Mouse (Mus musculus): ENCODE data around the gene Tmem144. TPM values are rescaled to one million over a fixed set of nuclear protein-coding genes. Genes with fewer than 3 reads are reported as not detected.
A peak's percentile ranks its signal among the peaks of the same experiment; 100 is the strongest.

Tmem144 gene
- polyA plus RNA-seq, 1 experiment from 2014 or later: 1.6 TPM

GRCm38 (mm10) chr3:79852108-79852507 is 465 bp downstream of the Tmem144 start:
- no peak for ATAC-seq (replicated peaks)
- H3K9ac ChIP-seq (replicated peaks): no peak overlapping the region

GRCm38 (mm10) chr3:79850656-79851055 is 1.9 kb downstream of the Tmem144 start:
- Histone ChIP-seq H3K9ac (replicated peaks) (no peak overlapping the region), H3K36me3 (no peaks in the 10 kb centered on the region), H3K4me3 (no peak overlapping the region), H3K9me3 (no peaks in the 10 kb centered on the region), H3K27ac (replicated peaks) (no peak overlapping the region), H3K4me1 (no peaks in the 10 kb centered on the region), H3K27me3 (no peaks in the 10 kb centered on the region), H3K4me2 (replicated peaks) (no peak overlapping the region)
- ATAC-seq (replicated peaks): no peak
- WGBS: 40% methylated on average over 6 of the region's 6 CpGs

More at GRCm38 (mm10) chr3:79852108-79852507, 465 bp downstream of the Tmem144 start:
- no peaks in the 10 kb centered on the region for H3K36me3 ChIP-seq
- H3K4me2 ChIP-seq (replicated peaks): no peak overlapping the region
- H3K4me1 ChIP-seq: no peaks in the 10 kb centered on the region
- 78% methylated on average over 3 of the region's 3 CpGs for WGBS
- no peaks in the 10 kb centered on the region for H3K27me3 ChIP-seq
- H3K9me3 ChIP-seq: no peaks in the 10 kb centered on the region
- H3K4me3 ChIP-seq: no peak overlapping the region
- no peak overlapping the region for H3K27ac ChIP-seq (replicated peaks)

GRCm38 (mm10) chr3:79849621-79850020 is 3.0 kb downstream of the Tmem144 start:
- no peak for ATAC-seq (replicated peaks)
- WGBS: 82% methylated on average over 2 of the region's 2 CpGs
- Histone ChIP-seq H3K36me3 (no peaks in the 10 kb centered on the region), H3K4me2 (replicated peaks) (no peak overlapping the region), H3K9me3 (no peaks in the 10 kb centered on the region), H3K4me3 (no peak overlapping the region), H3K27me3 (no peaks in the 10 kb centered on the region), H3K27ac (replicated peaks) (no peak overlapping the region), H3K4me1 (no peaks in the 10 kb centered on the region), H3K9ac (replicated peaks) (no peak overlapping the region)

GRCm38 (mm10) chr3:79848841-79849240 is 3.7 kb downstream of the Tmem144 start:
- no peak overlapping the region for H3K4me2 ChIP-seq (replicated peaks)
- no peak overlapping the region for H3K4me3 ChIP-seq
- H3K9me3 ChIP-seq: no peaks in the 10 kb centered on the region
- ATAC-seq (replicated peaks): no peak
- 33% methylated on average over 4 of the region's 4 CpGs for WGBS
- no peaks in the 10 kb centered on the region for H3K27me3 ChIP-seq
- H3K36me3 ChIP-seq: no peaks in the 10 kb centered on the region
- no peak overlapping the region for H3K9ac ChIP-seq (replicated peaks)
- H3K27ac ChIP-seq (replicated peaks): no peak overlapping the region
- no peaks in the 10 kb centered on the region for H3K4me1 ChIP-seq

GRCm38 (mm10) chr3:79846633-79847032 is 5.9 kb downstream of the Tmem144 start:
- no peak for ATAC-seq (replicated peaks)
- H3K36me3 ChIP-seq: no peaks in the 10 kb centered on the region
- no peak overlapping the region for H3K4me3 ChIP-seq
- no peaks in the 10 kb centered on the region for H3K9me3 ChIP-seq
- no peaks in the 10 kb centered on the region for H3K27me3 ChIP-seq
- no peak overlapping the region for H3K9ac ChIP-seq (replicated peaks)
- H3K4me1 ChIP-seq: peaks cover 6% of the 10 kb centered on the region; the same call in 1 of the 2 replicates
- WGBS: 85% methylated on average over 5 of the region's 5 CpGs
- no peak overlapping the region for H3K4me2 ChIP-seq (replicated peaks)
- no peak overlapping the region for H3K27ac ChIP-seq (replicated peaks)

- H3K9ac ChIP-seq (replicated peaks): no peak overlapping the region
- H3K36me3 ChIP-seq: no peaks in the 10 kb centered on the region
- H3K9me3 ChIP-seq: no peaks in the 10 kb centered on the region
- H3K27ac ChIP-seq (replicated peaks): no peak overlapping the region
- H3K4me1 ChIP-seq: peaks cover 11% of the 10 kb centered on the region; the same call in 1 of the 2 replicates
- no peak overlapping the region for H3K4me2 ChIP-seq (replicated peaks)
- no peak for ATAC-seq (replicated peaks)
- 93% methylated on average over 9 of the region's 9 CpGs for WGBS
- H3K27me3 ChIP-seq: no peaks in the 10 kb centered on the region
- H3K4me3 ChIP-seq: no peak overlapping the region
These were observed 8.6 kb downstream of the Tmem144 start for GRCm38 (mm10) chr3:79843999-79844398.

GRCm38 (mm10) chr3:79842616-79843016 is 10.0 kb downstream of the Tmem144 start:
- Histone ChIP-seq H3K4me3 (peak overlapping the region; percentile 48), H3K9me3 (no peaks in the 10 kb centered on the region), H3K9ac (replicated peaks) (0 out of 2 replicates have a peak overlapping the region, but pooled peaks have one; percentile 39), H3K4me2 (replicated peaks) (peak overlapping the region; percentile 60), H3K27ac (replicated peaks) (no peak overlapping the region), H3K4me1 (peaks cover 11% of the 10 kb centered on the region; the same call in 1 of the 2 replicates), H3K36me3 (no peaks in the 10 kb centered on the region), H3K27me3 (no peaks in the 10 kb centered on the region)
- 2% methylated on average over 19 of the region's 19 CpGs for WGBS
- ATAC-seq (replicated peaks): peak; percentile 91

GRCm38 (mm10) chr3:79842165-79842564 is 10.4 kb downstream of the Tmem144 start:
- no peak overlapping the region for H3K9ac ChIP-seq (replicated peaks)
- no peaks in the 10 kb centered on the region for H3K36me3 ChIP-seq
- H3K9me3 ChIP-seq: no peaks in the 10 kb centered on the region
- no peaks in the 10 kb centered on the region for H3K27me3 ChIP-seq
- no peak overlapping the region for H3K27ac ChIP-seq (replicated peaks)
- H3K4me1 ChIP-seq: peaks cover 11% of the 10 kb centered on the region; the same call in 1 of the 2 replicates
- H3K4me3 ChIP-seq: peak overlapping the region; percentile 48
- H3K4me2 ChIP-seq (replicated peaks): peak overlapping the region; percentile 60
- 8% methylated on average over 12 of the region's 12 CpGs for whole genome bisulfite sequencing
- ATAC-seq (replicated peaks): peak; percentile 47

GRCm38 (mm10) chr3:79841475-79841874 is 11.1 kb downstream of the Tmem144 start:
- Histone ChIP-seq H3K4me3 (peak overlapping the region; percentile 48), H3K27ac (replicated peaks) (no peak overlapping the region)

GRCm38 (mm10) chr3:79838751-79839150 is 13.8 kb downstream of the Tmem144 start:
- no peaks in the 10 kb centered on the region for H3K27me3 ChIP-seq
- no peak overlapping the region for H3K4me2 ChIP-seq (replicated peaks)
- no peak for ATAC-seq (replicated peaks)
- WGBS: 54% methylated on average over 6 of the region's 6 CpGs
- H3K4me1 ChIP-seq: peaks cover 11% of the 10 kb centered on the region; the same call in 1 of the 2 replicates
- no peaks in the 10 kb centered on the region for H3K9me3 ChIP-seq
- no peak overlapping the region for H3K4me3 ChIP-seq
- no peak overlapping the region for H3K27ac ChIP-seq (replicated peaks)
- no peak overlapping the region for H3K9ac ChIP-seq (replicated peaks)
- H3K36me3 ChIP-seq: no peaks in the 10 kb centered on the region

More at GRCm38 (mm10) chr3:79841475-79841874, 11.1 kb downstream of the Tmem144 start:
- Histone ChIP-seq H3K4me2 (replicated peaks) (peak overlapping the region; percentile 60), H3K4me1 (peaks cover 11% of the 10 kb centered on the region; the same call in 1 of the 2 replicates), H3K9ac (replicated peaks) (no peak overlapping the region), H3K9me3 (no peaks in the 10 kb centered on the region), H3K36me3 (no peaks in the 10 kb centered on the region), H3K27me3 (no peaks in the 10 kb centered on the region)
- 16% methylated on average over 6 of the region's 6 CpGs for WGBS
- peak; percentile 26; the same call in 1 of the 2 replicates for ATAC-seq (replicated peaks)

- no peak overlapping the region for H3K9ac ChIP-seq (replicated peaks)
- H3K36me3 ChIP-seq: no peaks in the 10 kb centered on the region
- no peak overlapping the region for H3K4me3 ChIP-seq
- no peak for ATAC-seq (replicated peaks)
- no peak overlapping the region for H3K27ac ChIP-seq (replicated peaks)
- H3K27me3 ChIP-seq: no peaks in the 10 kb centered on the region
- H3K4me2 ChIP-seq (replicated peaks): no peak overlapping the region
- no peaks in the 10 kb centered on the region for H3K9me3 ChIP-seq
- no peaks in the 10 kb centered on the region for H3K4me1 ChIP-seq
These were observed 23.3 kb downstream of the Tmem144 start for GRCm38 (mm10) chr3:79829289-79829688.

GRCm38 (mm10) chr3:79825067-79825780 is 27.3 kb downstream of the Tmem144 start:
- Histone ChIP-seq H3K4me2 (replicated peaks) (no peak overlapping the region), H3K9ac (replicated peaks) (no peak overlapping the region), H3K4me1 (no peaks in the 10 kb centered on the region), H3K4me3 (no peak overlapping the region), H3K9me3 (no peaks in the 10 kb centered on the region), H3K36me3 (no peaks in the 10 kb centered on the region), H3K27me3 (no peaks in the 10 kb centered on the region), H3K27ac (replicated peaks) (no peak overlapping the region)
- WGBS: 89% methylated on average over 14 of the region's 14 CpGs
- ATAC-seq (replicated peaks): no peak

GRCm38 (mm10) chr3:79823176-79823575 is 29.4 kb downstream of the Tmem144 start:
- Histone ChIP-seq H3K36me3 (no peaks in the 10 kb centered on the region), H3K27me3 (no peaks in the 10 kb centered on the region), H3K4me3 (no peak overlapping the region), H3K4me1 (no peaks in the 10 kb centered on the region), H3K9ac (replicated peaks) (no peak overlapping the region), H3K27ac (replicated peaks) (no peak overlapping the region), H3K9me3 (no peaks in the 10 kb centered on the region), H3K4me2 (replicated peaks) (no peak overlapping the region)
- no peak for ATAC-seq (replicated peaks)
- WGBS: 95% methylated on average over 7 of the region's 7 CpGs

Data from forebrain, embryonic 15.5 days (tissue).